Mouse (Mus musculus): ENCODE data around the gene Gm16381. TPM values are rescaled to one million over a fixed set of nuclear protein-coding genes. Genes with fewer than 3 reads are reported as not detected.
"Not testable (repeated sequence)": the region's sequence is repeated elsewhere in the genome, so short reads cannot be mapped to it uniquely, and the experiment has no call there.

Gm16381 gene
- polyA plus RNA-seq (2012; ENCODE audit: insufficient read depth, insufficient read length, low replicate concordance, missing spikeins), result not detected in 2 replicates

DNA sequence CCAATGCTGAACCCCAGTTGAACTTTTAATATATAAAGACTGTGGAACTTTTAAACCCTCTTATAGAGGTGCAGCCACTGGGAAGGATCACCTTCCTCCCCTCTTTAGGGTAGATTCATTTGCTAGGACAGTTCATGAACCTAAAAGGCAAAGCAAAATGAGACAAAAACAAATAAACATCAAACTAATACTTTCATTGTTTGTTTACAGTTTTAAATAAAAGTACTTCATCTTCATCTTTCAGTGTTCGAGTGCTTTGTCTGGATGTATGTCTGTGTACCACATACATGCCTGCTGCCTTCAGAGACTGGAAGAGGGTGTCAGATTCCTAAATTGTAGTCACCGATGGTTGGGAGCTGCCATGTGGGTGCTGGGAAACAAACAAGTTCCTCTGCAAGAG lies at the start of gene Gm16381:
Gene Gm16381, minus strand, starts transcription at position 101 of the 400 bp plus-strand sequence.
- H3K27ac ChIP-seq (ENCODE audit: insufficient read depth, low read depth, low read length); H3K4me3 ChIP-seq (ENCODE audit: insufficient read depth, low read depth, low read length); H3K4me1 ChIP-seq (ENCODE audit: control insufficient read depth, insufficient read depth, low read length): not testable (repeated sequence)
- WGBS, result 81% methylated on average over 2 of the region's 2 CpGs

DNA sequence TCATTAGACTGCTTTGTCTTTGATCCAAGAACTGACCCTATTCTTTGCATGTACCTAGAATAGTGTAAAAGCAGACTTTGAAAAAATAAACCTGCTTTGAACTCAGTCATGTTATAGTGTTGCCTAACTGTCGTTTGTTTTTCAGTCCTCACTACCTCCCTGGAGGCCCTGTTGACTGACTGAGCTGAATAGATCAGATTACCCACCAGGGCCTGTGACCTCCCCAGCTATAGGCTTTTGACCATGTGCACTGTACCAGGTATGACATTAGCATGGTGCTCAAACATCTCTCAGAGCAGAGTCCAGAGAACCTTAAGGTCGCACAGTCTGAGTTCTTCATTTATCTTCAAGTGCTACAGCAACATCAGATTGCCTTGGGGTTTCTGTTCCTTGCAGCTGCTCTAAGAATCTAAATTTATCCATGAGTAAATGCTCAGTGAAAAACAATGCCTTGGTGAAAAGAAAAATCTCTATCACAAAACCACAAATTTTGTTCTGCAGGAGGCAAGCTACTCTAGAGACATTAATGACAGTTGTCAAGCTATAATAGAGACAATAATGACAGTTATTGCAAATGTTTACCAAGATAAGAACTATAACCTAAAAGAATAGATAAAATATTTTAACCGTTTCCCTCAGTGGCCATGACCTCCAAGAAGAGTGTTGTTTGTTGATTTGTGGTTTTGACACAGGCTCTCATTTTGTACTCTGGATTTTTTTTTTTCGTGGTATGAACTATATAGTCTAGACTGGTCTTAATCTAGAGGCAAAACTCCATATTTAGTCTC lies 8.7 kb upstream of the Gm16381 start:
- not testable (repeated sequence) for H3K4me1 ChIP-seq (ENCODE audit: control insufficient read depth, insufficient read depth, low read length); H3K27ac ChIP-seq (ENCODE audit: insufficient read depth, low read depth, low read length); H3K4me3 ChIP-seq (ENCODE audit: insufficient read depth, low read depth, low read length)
- 48% methylated on average over 2 of the region's 4 CpGs for WGBS

GRCm38 (mm10) chr12:87618569-87618968 lies 25.9 kb downstream of the Gm16381 start, which contains the start of gene Gm4027:
Gene Gm4027 (plus strand): TSS chr12:87618869.
- WGBS, result 94% methylated on average over 7 of the region's 7 CpGs
- H3K27ac ChIP-seq (ENCODE audit: insufficient read depth, low read depth, low read length); H3K4me3 ChIP-seq (ENCODE audit: insufficient read depth, low read depth, low read length); H3K4me1 ChIP-seq (ENCODE audit: control insufficient read depth, insufficient read depth, low read length): not testable (repeated sequence)

DNA sequence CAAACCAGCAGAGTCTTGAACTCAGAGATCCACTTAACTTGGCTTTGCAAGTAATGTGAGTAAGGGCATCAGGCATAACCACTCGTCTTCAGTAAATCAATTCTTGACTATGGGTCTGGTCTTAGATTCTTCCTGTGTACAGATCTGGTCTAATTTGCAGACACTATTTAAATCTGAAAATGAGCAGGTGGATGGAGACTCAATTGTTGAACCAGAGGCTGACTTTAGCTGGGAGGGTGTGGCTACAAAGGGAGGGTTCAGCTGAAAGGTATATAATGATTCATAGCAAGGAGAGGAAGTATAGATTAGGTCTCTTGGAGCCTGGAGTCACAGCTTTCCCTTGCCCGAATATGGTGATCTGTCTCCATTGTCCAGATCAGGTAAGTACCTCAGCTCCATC lies 42.0 kb downstream of the Gm16381 start, which contains the start of gene Oog1:
Gene Oog1, plus strand, starts transcription at position 301 of the 400 bp plus-strand sequence.
- not testable (repeated sequence) for H3K4me3 ChIP-seq (ENCODE audit: insufficient read depth, low read depth, low read length); H3K4me1 ChIP-seq (ENCODE audit: control insufficient read depth, insufficient read depth, low read length); H3K27ac ChIP-seq (ENCODE audit: insufficient read depth, low read depth, low read length)
- 86% methylated on average over 1 of the region's 2 CpGs for WGBS

- H3K4me3 ChIP-seq (ENCODE audit: insufficient read depth, low read depth, low read length); H3K4me1 ChIP-seq (ENCODE audit: control insufficient read depth, insufficient read depth, low read length); H3K27ac ChIP-seq (ENCODE audit: insufficient read depth, low read depth, low read length): not testable (repeated sequence)
- 21% methylated on average over 2 of the region's 2 CpGs for WGBS
Observed at GRCm38 (mm10) chr12:87601388-87601787, 43.0 kb downstream of the Gm16381 start.

Other genes starting within 250 kb of the Gm16381 start
- gene Slirp, start 200.7 kb downstream of the Gm16381 start, polyA plus RNA-seq (2012; ENCODE audit: insufficient read depth, insufficient read length, low replicate concordance, missing spikeins), result not detected in 2 replicates
- gene Alkbh1, start 200.6 kb downstream of the Gm16381 start, polyA plus RNA-seq (2012; ENCODE audit: insufficient read depth, insufficient read length, low replicate concordance, missing spikeins), result not detected in 2 replicates
- 137 TPM in 1 of 2 replicates, not detected in the other for gene Snw1, start 172.3 kb downstream of the Gm16381 start, polyA plus RNA-seq (2012; ENCODE audit: insufficient read depth, insufficient read length, low replicate concordance, missing spikeins)
- not detected in 2 replicates for gene Gm5788, start 149.9 kb downstream of the Gm16381 start, polyA plus RNA-seq (2012; ENCODE audit: insufficient read depth, insufficient read length, low replicate concordance, missing spikeins)
- gene Gm8300, start 130.3 kb downstream of the Gm16381 start, polyA plus RNA-seq (2012; ENCODE audit: insufficient read depth, insufficient read length, low replicate concordance, missing spikeins), result not detected in 2 replicates
- not detected in 2 replicates for gene Oog1, start 41.9 kb downstream of the Gm16381 start, polyA plus RNA-seq (2012; ENCODE audit: insufficient read depth, insufficient read length, low replicate concordance, missing spikeins)
- not detected in 2 replicates for gene Gm4027, start 25.8 kb downstream of the Gm16381 start, polyA plus RNA-seq (2012; ENCODE audit: insufficient read depth, insufficient read length, low replicate concordance, missing spikeins)
- not detected in 2 replicates for gene Gm21319, start 131.1 kb upstream of the Gm16381 start, polyA plus RNA-seq (2012; ENCODE audit: insufficient read depth, insufficient read length, low replicate concordance, missing spikeins)
- gene Gm21936, start 150.9 kb upstream of the Gm16381 start, polyA plus RNA-seq (2012; ENCODE audit: insufficient read depth, insufficient read length, low replicate concordance, missing spikeins), result not detected in 2 replicates
- not detected in 2 replicates for gene BB287469, start 172.0 kb upstream of the Gm16381 start, polyA plus RNA-seq (2012; ENCODE audit: insufficient read depth, insufficient read length, low replicate concordance, missing spikeins)
- gene Gm2001, start 197.7 kb upstream of the Gm16381 start, polyA plus RNA-seq (2012; ENCODE audit: insufficient read depth, insufficient read length, low replicate concordance, missing spikeins), result not detected in 2 replicates
- gene Gm2016, start 229.5 kb upstream of the Gm16381 start, polyA plus RNA-seq (2012; ENCODE audit: insufficient read depth, insufficient read length, low replicate concordance, missing spikeins), result not detected in 2 replicates